Mouse (Mus musculus) cortical plate, adult 2 months (tissue): ENCODE results near the gene Mrps12. TPM values are rescaled to one million over a fixed set of nuclear protein-coding genes. Genes with fewer than 3 reads are reported as not detected.
"Not testable (repeated sequence)": the region's sequence is repeated elsewhere in the genome, so short reads cannot be mapped to it uniquely, and the experiment has no call there.

Source experiments
- H3K27ac ChIP-seq: fragments of 200-500 bp; 2 replicates; pipeline ENCODE4 v1.5.1; 2012; ENCODE audit warnings: low read length, control low read depth, inconsistent platforms; ENCODE audit not compliant: insufficient read depth
- H3K4me1 ChIP-seq: fragments of 200-500 bp; 2 replicates; pipeline ENCODE4 v1.6.1; 2011; ENCODE audit warnings: low read length; ENCODE audit not compliant: control insufficient read depth, insufficient read depth
- H3K4me3 ChIP-seq: fragments of 200-500 bp; 2 replicates; pipeline ENCODE4 v1.5.1; 2011; ENCODE audit warnings: mild to moderate bottlenecking, low read length, control low read depth; ENCODE audit not compliant: insufficient read depth
- CTCF ChIP-seq: fragments of 200-500 bp; IDR thresholded peaks from 2 replicates; pipeline ENCODE4 v1.5.1; 2011; ENCODE audit warnings: mild to moderate bottlenecking, control low read depth, low read length; ENCODE audit not compliant: insufficient read depth; ENCODE audit errors: extremely low read depth
- POLR2A ChIP-seq: fragments of 200-500 bp; IDR thresholded peaks from 2 replicates; pipeline ENCODE4 v1.6.1; 2011; ENCODE audit warnings: mild to moderate bottlenecking, low read length, control low read depth; ENCODE audit not compliant: insufficient read depth; ENCODE audit errors: extremely low read depth
- polyA plus RNA-seq: library from polyadenylated mRNA; depleted of rRNA; stranded (reverse); fragments of >200 nt; gene quantifications from 2 replicates; pipeline ENCODE4 v1.2.3, GENCODE M21; 2012

Mrps12 gene
- polyA plus RNA-seq, 1 experiment = 104 TPM

DNA sequence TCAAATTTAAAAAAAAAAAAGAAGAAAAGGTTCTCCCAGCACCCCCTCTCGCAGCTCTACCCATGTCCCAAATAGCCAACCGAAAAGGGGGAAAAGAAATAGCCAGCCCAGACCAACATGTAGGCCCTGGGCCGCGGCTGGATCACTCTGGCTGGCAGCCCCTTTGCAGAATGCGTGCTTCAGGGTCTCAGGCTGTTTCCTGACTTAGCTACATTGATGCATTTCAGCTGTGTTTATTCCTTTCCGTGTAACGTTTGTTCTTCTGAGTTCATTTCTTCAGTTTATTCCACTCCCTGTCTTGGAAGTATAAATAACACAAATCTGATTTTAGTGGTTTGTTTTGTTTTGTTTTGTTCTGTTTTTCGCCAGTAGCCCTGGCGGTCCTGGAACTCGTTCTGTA lies 23.9 kb downstream of the Mrps12 start:
- H3K27ac ChIP-seq = no peak overlapping the region
- H3K4me1 ChIP-seq = no peaks in the 10 kb centered on the region; the same call in none of the 2 replicates
- TF ChIP-seq CTCF (no peak), POLR2A (no peak)
- H3K4me3 ChIP-seq = no peak overlapping the region

DNA sequence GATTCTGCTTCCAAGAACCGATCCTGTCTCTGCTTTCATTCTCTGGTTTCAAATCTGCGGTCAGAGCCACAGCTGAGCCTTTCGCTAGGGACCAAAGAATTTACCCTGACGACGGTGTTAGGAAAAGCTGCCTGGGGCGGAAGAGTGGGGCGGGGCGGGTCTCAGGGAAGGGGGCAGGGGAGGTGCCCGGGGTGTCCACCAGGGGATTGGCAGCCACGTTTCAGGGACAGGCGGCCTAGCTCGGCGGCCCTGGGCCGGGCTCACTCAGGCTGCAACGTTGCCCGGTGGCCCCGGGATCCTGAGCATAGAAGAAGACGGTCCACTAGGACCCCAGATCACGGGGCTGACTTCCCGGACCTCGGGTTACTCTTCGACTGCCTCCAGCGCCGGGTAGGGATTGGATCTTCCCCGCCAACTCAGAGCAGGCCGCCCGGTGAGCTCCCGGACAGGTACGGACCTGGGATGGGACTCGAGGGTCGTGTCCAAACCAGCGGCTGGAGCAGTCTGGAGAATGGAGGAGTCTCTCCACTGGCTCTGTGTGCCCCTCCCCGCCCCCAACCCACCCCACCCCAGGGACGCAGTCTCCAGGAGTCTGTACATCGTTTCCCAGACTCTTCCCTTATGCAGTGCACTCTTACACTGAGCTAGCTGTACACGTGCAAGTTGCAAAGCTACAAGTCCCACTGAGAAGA lies 24.9 kb downstream of the Mrps12 start, which contains the start of gene Fbxo17:
Gene Fbxo17 (plus strand): TSS at position 215 of the 692 bp plus-strand sequence.
- Histone ChIP-seq H3K4me3 (peak within 1 kb of the TSS; percentile 31), H3K27ac (no peak within 1 kb of the TSS), H3K4me1 (no peaks in the 10 kb centered on the region; the same call in none of the 2 replicates)
- TF ChIP-seq POLR2A (no peak), CTCF (no peak)

DNA sequence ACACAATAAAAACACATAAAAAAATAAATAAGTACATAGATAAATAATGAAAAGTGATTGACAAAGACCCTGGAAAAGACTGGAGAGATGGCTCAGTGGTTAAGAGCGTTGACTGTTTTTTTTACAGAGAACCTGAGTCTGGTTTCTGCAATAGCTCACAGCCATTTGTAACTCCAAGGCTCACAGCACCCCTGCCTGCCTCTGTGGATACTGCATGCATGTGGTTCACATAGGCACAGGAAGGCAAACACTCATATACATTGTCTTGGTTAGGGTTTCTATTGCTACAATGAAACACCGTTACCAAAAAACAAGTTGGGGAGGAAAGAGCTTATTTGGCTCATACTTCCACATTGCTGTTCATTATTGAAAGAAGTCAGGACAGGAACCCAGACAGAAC lies 26.0 kb downstream of the Mrps12 start:
- Histone ChIP-seq H3K4me3 (no peak overlapping the region), H3K4me1 (no peaks in the 10 kb centered on the region; the same call in none of the 2 replicates), H3K27ac (no peak overlapping the region)
- TF ChIP-seq POLR2A = no peak
- no peak for TF ChIP-seq CTCF

DNA sequence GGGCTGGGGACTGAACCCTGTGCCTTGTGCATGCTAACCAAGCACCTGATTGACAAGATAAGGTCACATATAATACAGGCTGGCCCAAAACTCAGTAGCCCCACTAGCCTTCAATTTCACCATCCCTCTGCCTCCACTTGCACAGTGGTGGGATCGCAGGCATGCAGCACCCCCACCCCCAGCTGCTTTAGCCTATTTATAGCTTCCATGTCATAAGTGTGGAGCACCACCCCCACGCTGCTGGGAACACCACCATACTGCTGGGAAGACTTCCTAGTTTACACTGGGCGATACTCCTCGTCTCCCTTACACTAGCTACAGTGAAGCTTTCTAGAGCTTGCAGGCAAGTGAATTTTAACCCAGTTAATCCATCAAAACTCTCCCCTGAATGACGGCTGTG lies 27.0 kb downstream of the Mrps12 start:
- H3K4me1 ChIP-seq = no peaks in the 10 kb centered on the region; the same call in none of the 2 replicates
- H3K27ac ChIP-seq = no peak overlapping the region
- TF ChIP-seq POLR2A (no peak), CTCF (no peak)
- no peak overlapping the region for H3K4me3 ChIP-seq

DNA sequence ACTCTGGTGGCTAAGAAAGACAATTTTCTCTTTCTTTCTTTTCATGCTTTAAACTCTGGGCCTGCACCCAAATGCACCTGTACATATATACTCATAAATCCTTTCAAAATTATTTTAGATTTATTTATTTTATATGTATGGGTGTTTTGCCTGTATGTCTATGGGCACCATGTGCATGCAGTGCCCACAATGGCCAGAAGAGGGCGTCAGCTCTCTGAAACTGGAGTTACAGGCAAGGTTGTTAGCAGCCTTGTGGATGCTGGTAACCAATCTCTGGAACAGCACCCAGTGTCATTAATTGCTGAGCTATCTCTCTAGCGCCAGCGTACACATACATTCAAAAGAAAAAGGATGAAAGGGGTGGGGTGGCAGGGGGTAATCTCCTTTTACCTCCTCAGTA lies 30.7 kb downstream of the Mrps12 start:
- no peak overlapping the region for H3K27ac ChIP-seq

DNA sequence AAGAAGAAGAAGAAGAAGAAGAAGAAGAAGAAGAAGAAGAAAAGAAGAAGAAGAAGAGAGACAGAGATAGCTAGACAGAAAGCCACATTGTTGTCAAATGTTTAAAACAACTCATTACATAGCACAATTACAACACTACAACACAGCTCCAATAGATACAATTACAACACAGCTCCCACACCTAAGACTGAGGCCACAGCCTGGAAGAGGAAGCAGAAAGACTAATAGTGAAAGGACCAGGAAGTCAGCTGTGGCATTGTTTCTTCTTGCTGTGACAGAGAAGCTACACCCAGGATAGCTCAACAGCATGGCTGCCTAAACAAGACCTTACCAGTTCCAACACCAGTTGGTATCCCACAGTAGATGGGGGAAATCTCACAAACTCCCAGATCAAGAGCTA lies 32.2 kb downstream of the Mrps12 start:
- no peak for TF ChIP-seq CTCF
- no peak for TF ChIP-seq POLR2A
- H3K4me3 ChIP-seq = no peak overlapping the region
- no peaks in the 10 kb centered on the region; the same call in none of the 2 replicates for H3K4me1 ChIP-seq
- no peak overlapping the region for H3K27ac ChIP-seq

More for the DNA sequence above, 30.7 kb downstream of the Mrps12 start:
- no peak for TF ChIP-seq POLR2A
- TF ChIP-seq CTCF = no peak
- H3K4me1 ChIP-seq = no peaks in the 10 kb centered on the region; the same call in none of the 2 replicates
- H3K4me3 ChIP-seq = no peak overlapping the region

DNA sequence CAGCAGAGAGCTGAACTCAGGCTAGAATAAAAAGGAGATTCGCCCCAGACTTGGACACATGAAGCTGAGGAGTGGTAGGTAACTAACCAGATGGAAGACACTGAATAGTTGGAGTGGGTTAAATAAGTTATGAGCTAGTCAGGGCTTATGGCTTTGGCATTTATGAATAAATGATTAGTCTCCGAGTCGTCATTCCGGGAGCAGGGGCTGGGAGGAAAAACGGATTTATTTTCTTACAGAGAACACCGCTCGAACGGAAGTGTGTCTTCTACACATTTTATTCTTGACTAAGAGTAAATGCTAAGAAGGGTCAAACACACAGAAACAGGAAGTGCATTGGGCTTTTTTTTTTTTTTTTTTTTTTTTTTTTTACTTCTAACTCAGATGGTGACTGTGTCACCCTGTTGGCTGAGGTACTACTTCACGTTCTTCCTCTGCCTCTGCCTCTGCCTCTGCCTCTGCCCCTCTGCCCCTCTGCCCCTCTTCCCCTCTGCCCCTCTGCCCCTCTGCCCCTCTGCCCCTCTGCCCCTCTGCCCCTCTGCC lies 38.9 kb downstream of the Mrps12 start:
- H3K4me3 ChIP-seq = no peak overlapping the region
- no peaks in the 10 kb centered on the region for H3K4me1 ChIP-seq
- no peak overlapping the region for H3K27ac ChIP-seq
- no peak for TF ChIP-seq POLR2A

DNA sequence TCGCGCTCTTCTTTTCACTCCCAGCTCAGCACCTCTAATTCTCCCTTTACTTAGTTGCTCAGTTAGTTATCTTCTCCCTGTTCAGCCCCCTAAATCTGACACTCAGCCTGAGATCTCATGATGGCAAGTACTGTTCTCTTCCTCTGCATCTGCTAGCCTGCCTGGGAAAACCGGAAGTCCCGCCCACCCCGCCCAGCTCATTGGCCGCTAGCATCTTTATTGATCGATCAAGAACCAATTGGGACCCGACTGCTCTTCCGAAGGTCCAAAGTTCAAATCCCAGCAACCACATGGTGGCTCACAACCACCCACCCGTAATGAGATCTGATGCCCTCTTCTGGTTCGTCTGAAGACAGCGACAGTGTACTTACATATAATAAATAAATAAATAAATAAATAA lies 40.3 kb downstream of the Mrps12 start:
- not testable (repeated sequence) for H3K4me1 ChIP-seq, H3K27ac ChIP-seq, H3K4me3 ChIP-seq

DNA sequence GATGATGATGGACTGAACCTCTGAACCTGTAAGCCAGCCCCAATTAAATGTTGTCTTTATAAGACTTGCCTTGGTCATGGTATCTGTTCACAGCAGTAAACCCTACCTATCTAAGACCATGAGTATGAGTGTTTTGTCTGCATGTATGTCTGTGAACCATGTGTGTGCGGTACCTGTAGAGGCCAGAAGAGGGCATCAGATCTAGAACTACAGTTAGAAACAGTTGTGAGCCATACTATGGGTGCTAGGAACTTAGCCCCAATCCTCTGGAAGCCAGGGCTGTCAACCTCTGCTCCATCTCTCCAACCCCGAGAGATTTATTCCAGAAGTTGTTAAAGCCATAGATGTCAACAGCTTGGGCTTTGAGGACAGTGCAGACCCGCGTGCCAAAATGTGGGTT lies 41.4 kb downstream of the Mrps12 start:
- TF ChIP-seq POLR2A (no peak), CTCF (no peak)
- no peak overlapping the region for H3K27ac ChIP-seq
- no peak overlapping the region for H3K4me3 ChIP-seq
- no peaks in the 10 kb centered on the region for H3K4me1 ChIP-seq

DNA sequence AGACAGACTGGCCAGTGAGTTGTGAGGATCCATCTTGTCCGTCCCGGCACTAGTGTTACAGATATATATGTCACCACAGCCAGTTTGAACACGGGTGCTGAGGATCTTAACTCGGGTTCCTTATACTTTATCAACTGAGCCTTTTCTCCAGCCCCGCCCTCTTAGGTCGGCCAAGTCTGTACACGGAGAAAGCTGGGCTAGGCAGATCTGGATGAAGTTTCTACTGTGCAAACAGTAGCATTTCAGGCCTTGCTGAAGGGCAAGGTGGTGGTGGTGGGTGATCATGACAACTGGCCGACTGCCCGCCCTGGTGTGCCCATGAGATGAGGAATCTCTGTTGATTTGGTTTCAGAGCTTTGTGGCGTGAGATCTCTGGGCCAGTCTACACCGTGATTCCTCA lies 44.3 kb downstream of the Mrps12 start:
- Histone ChIP-seq H3K27ac (no peak overlapping the region), H3K4me1 (no peaks in the 10 kb centered on the region), H3K4me3 (no peak overlapping the region)
- TF ChIP-seq POLR2A (no peak), CTCF (no peak)
